Mouse (Mus musculus) neural tube, embryonic 11.5 days (tissue): Measurements from ENCODE around the gene Znrf2. TPM values are rescaled to one million over a fixed set of nuclear protein-coding genes. Genes with fewer than 3 reads are reported as not detected.

ENCODE experiments used
- ATAC-seq: fragments of 200-750 bp; cut with Nextera tagmentation; 2 replicates; pipeline ENCODE4 v1.8.0; 2017; ENCODE audit warnings: moderate number of reproducible peaks, mild to moderate bottlenecking, moderate TSS enrichment, moderate library complexity; ENCODE audit not compliant: insufficient read depth, low FRiP score, low TSS enrichment
- DNase-seq: peaks from one replicate; pipeline ENCODE4 v3.0.0-alpha.2; 2015; ENCODE audit warnings: low spot score
- H3K27ac ChIP-seq: fragments of 300-500 bp; sonication (generic); 2 replicates; pipeline ENCODE4 v1.5.1; 2014; ENCODE audit warnings: low read depth, mild to moderate bottlenecking, low read length
- H3K27me3 ChIP-seq: fragments of 300-500 bp; sonication (generic); 2 replicates; pipeline ENCODE4 v1.6.1; 2014; ENCODE audit warnings: mild to moderate bottlenecking, low read length, mixed read lengths; ENCODE audit not compliant: control insufficient read depth, insufficient read depth
- H3K36me3 ChIP-seq: fragments of 300-500 bp; sonication (generic); 2 replicates; pipeline ENCODE4 v1.6.1; 2014; ENCODE audit warnings: mild to moderate bottlenecking, low read length, moderate library complexity, mixed read lengths; ENCODE audit not compliant: control insufficient read depth, insufficient read depth
- H3K4me1 ChIP-seq: fragments of 300-500 bp; sonication (generic); 2 replicates; pipeline ENCODE4 v1.6.1; 2014; ENCODE audit warnings: low read length, mixed read lengths; ENCODE audit not compliant: control insufficient read depth, insufficient read depth
- H3K4me2 ChIP-seq: fragments of 300-500 bp; sonication (generic); 2 replicates; pipeline ENCODE4 v1.6.1; 2014; ENCODE audit warnings: low read depth, mild to moderate bottlenecking, moderate library complexity
- H3K4me3 ChIP-seq: fragments of 300-500 bp; sonication (generic); 2 replicates; pipeline ENCODE4 v1.5.1; 2014; ENCODE audit warnings: low read depth, low read length
- H3K9ac ChIP-seq: fragments of 300-500 bp; sonication (generic); 2 replicates; pipeline ENCODE4 v1.6.1; 2014; ENCODE audit warnings: mild to moderate bottlenecking, low read length
- H3K9me3 ChIP-seq: fragments of 300-500 bp; sonication (generic); 2 replicates; pipeline ENCODE4 v1.6.1; 2016; ENCODE audit warnings: low read length; ENCODE audit not compliant: control insufficient read depth
- WGBS: fragments of 180-500 bp; shearing (Covaris S2); extraction: QIAGEN DNeasy Blood & Tissue Kit; methylation state at CpG from one replicate; pipeline ENCODE4 v1.1.7; 2014; 5-methylcytosine and 5-hydroxymethylcytosine counted together
- polyA plus RNA-seq: library from polyadenylated mRNA; unstranded; fragments of >200 nt; fragmentation: Nextera tagmentation; extraction: Ambion mirVana; gene quantifications from 2 replicates; pipeline ENCODE4 v1.2.1, GENCODE M21; 2014

Znrf2 gene
- polyA plus RNA-seq, 1 experiment from 2014 or later: 2.5 TPM

GRCm38 (mm10) chr6:54876782-54877181, 60.1 kb downstream of the Znrf2 start:
- ATAC-seq: no peak
- 45% methylated on average over 5 of the region's 5 CpGs for WGBS

GRCm38 (mm10) chr6:54877651-54878050, 60.9 kb downstream of the Znrf2 start:
- H3K4me1 ChIP-seq: no peaks in the 10 kb centered on the region
- whole genome bisulfite sequencing: 90% methylated on average over 3 of the region's 3 CpGs

More at GRCm38 (mm10) chr6:54876782-54877181, 60.1 kb downstream of the Znrf2 start:
- Histone ChIP-seq H3K9me3 (no peaks in the 10 kb centered on the region), H3K27ac (no peak overlapping the region), H3K36me3 (no peaks in the 10 kb centered on the region), H3K4me2 (no peak overlapping the region), H3K27me3 (no peaks in the 10 kb centered on the region), H3K4me3 (no peak overlapping the region), H3K9ac (no peak overlapping the region), H3K4me1 (no peaks in the 10 kb centered on the region)
- DNase-seq: no peak

GRCm38 (mm10) chr6:54878546-54878945, 61.8 kb downstream of the Znrf2 start:
- no peak overlapping the region for H3K9ac ChIP-seq
- H3K27ac ChIP-seq: no peak overlapping the region
- H3K9me3 ChIP-seq: no peaks in the 10 kb centered on the region
- no peaks in the 10 kb centered on the region for H3K27me3 ChIP-seq
- no peak for DNase-seq
- H3K4me3 ChIP-seq: no peak overlapping the region
- no peaks in the 10 kb centered on the region for H3K4me1 ChIP-seq
- no peak overlapping the region for H3K4me2 ChIP-seq
- H3K36me3 ChIP-seq: no peaks in the 10 kb centered on the region
- ATAC-seq: no peak

More at GRCm38 (mm10) chr6:54877651-54878050, 60.9 kb downstream of the Znrf2 start:
- no peak for DNase-seq
- Histone ChIP-seq H3K4me2 (no peak overlapping the region), H3K27me3 (no peaks in the 10 kb centered on the region), H3K9ac (no peak overlapping the region), H3K36me3 (no peaks in the 10 kb centered on the region), H3K4me3 (no peak overlapping the region), H3K27ac (no peak overlapping the region), H3K9me3 (no peaks in the 10 kb centered on the region)
- ATAC-seq: no peak

- Histone ChIP-seq H3K27me3 (no peaks in the 10 kb centered on the region), H3K9ac (no peak overlapping the region), H3K36me3 (no peaks in the 10 kb centered on the region), H3K4me1 (no peaks in the 10 kb centered on the region), H3K4me2 (no peak overlapping the region), H3K4me3 (no peak overlapping the region), H3K9me3 (no peaks in the 10 kb centered on the region), H3K27ac (no peak overlapping the region)
- 96% methylated on average over 4 of the region's 4 CpGs for WGBS
- no peak for DNase-seq
- ATAC-seq: no peak
Measured at GRCm38 (mm10) chr6:54880086-54880485, 63.4 kb downstream of the Znrf2 start.

GRCm38 (mm10) chr6:54883424-54883823, 66.7 kb downstream of the Znrf2 start:
- Histone ChIP-seq H3K4me1 (no peaks in the 10 kb centered on the region), H3K9ac (no peak overlapping the region), H3K9me3 (no peaks in the 10 kb centered on the region), H3K27me3 (no peaks in the 10 kb centered on the region), H3K4me3 (no peak overlapping the region), H3K4me2 (no peak overlapping the region), H3K27ac (no peak overlapping the region), H3K36me3 (no peaks in the 10 kb centered on the region)
- whole genome bisulfite sequencing: 67% methylated on average over 2 of the region's 2 CpGs
- no peak for DNase-seq
- no peak for ATAC-seq

GRCm38 (mm10) chr6:54886195-54886594, 69.5 kb downstream of the Znrf2 start:
- ATAC-seq (no peak), DNase-seq (no peak)
- Histone ChIP-seq H3K4me1 (no peaks in the 10 kb centered on the region), H3K4me3 (no peak overlapping the region), H3K9me3 (no peaks in the 10 kb centered on the region), H3K9ac (no peak overlapping the region), H3K4me2 (no peak overlapping the region), H3K27me3 (no peaks in the 10 kb centered on the region), H3K36me3 (no peaks in the 10 kb centered on the region), H3K27ac (no peak overlapping the region)
- 65% methylated on average over 7 of the region's 7 CpGs for WGBS

GRCm38 (mm10) chr6:54890221-54890620, 73.5 kb downstream of the Znrf2 start:
- Histone ChIP-seq H3K4me3 (no peak overlapping the region), H3K4me2 (no peak overlapping the region), H3K9ac (no peak overlapping the region), H3K27me3 (no peaks in the 10 kb centered on the region), H3K27ac (no peak overlapping the region), H3K36me3 (no peaks in the 10 kb centered on the region), H3K4me1 (no peaks in the 10 kb centered on the region), H3K9me3 (no peaks in the 10 kb centered on the region)
- WGBS: 71% methylated on average over 9 of the region's 9 CpGs
- ATAC-seq (no peak), DNase-seq (no peak)

GRCm38 (mm10) chr6:54891384-54891783, 74.7 kb downstream of the Znrf2 start:
- H3K27me3 ChIP-seq: no peaks in the 10 kb centered on the region
- DNase-seq (no peak), ATAC-seq (no peak)
- no peak overlapping the region for H3K27ac ChIP-seq
- WGBS: 90% methylated on average over 3 of the region's 3 CpGs
- no peak overlapping the region for H3K4me3 ChIP-seq
- no peak overlapping the region for H3K4me2 ChIP-seq
- no peaks in the 10 kb centered on the region for H3K4me1 ChIP-seq
- H3K36me3 ChIP-seq: no peaks in the 10 kb centered on the region
- no peak overlapping the region for H3K9ac ChIP-seq
- H3K9me3 ChIP-seq: no peaks in the 10 kb centered on the region

- Histone ChIP-seq H3K9me3 (no peaks in the 10 kb centered on the region), H3K4me2 (no peak overlapping the region), H3K27ac (no peak overlapping the region), H3K36me3 (no peaks in the 10 kb centered on the region), H3K9ac (no peak overlapping the region), H3K4me3 (no peak overlapping the region), H3K27me3 (no peaks in the 10 kb centered on the region), H3K4me1 (no peaks in the 10 kb centered on the region)
- DNase-seq (no peak), ATAC-seq (no peak)
- 93% methylated on average over 2 of the region's 2 CpGs for WGBS
Measured at GRCm38 (mm10) chr6:54900256-54900655, 83.5 kb downstream of the Znrf2 start.
